Mouse (Mus musculus): ENCODE measurements at regions not wholly inside any gene's neighbourhood (a gene's known extent, or its start where the extent isn't known, plus 50 kb on each side); places are given as distances from the start of the nearest gene placed in this dataset.

DNA sequence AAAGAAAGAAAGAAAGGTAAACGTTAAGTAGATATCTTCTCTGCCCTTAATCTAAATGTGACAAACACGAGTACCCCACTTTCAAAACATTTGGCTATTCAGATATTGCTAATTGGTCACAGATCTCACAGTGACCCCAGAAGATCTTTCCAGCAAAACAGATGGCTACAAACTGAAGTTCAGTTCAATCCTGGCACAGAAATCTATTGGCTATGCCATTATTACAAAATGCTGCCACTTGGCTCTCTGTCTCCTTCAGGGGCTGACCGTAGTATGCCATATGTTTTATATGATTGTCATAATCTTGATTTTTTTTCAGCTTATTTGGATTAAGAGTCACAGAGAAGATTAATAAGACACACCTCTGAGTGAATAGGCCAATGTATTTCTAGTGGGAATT is 873.2 kb downstream of the Slc22a22 start:
- DNase-seq = no peak

DNA sequence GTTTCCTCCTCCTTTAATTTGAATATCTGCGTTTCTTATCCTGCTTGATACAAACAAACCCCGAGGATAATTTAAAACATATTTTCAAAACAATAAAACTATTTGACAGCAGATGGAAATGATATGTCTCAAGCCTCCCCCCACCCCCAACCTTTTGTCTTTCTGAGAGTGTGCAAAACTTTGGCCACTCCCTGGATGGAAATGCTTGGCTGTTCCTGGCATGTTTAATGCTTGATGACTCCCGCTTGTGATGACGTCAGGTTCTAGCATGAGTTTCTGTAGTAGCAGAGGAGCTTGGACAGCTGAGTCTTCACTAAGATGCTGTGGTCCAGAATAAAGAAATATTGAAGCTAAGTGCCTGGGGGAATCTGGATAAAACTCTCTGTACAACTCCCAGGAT is 884.8 kb downstream of the Slc22a22 start:
- no peak for DNase-seq

DNA sequence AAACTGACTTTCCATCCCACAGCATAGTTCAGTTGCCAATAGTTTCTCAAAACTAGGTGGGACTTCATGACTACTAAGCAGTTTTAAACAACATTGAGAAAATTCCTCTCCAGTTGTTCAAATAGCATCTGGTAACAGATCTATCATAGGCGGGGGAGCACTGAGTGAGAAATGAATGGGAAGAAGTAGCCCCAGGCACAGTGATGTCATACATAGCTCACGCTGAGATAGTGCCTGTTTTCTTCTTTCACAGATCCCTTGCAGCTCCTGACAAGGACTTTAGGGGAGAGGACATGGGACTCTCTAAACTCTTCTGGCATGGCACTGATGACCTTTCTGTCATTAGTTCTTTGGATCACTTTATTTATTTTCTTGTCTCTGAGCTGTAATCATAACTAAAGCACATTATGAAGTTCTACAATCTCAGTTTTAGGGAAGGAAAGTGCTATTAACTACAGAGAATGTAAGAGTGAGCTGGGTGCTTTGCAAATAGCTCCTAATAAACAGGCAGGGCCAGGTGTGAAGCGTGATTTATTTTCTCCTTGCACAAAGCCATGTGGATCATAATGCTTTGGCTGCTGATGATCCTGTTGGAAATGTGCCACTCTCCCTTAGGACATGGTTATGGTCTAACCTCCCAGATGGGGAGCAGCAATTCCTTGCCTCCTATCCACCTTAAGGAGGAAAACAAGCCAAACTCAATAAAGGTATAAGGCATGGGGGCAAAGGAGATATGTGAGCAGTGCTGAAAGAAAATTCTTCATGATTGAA is 896.5 kb downstream of the Slc22a22 start:
- no peak for DNase-seq

DNA sequence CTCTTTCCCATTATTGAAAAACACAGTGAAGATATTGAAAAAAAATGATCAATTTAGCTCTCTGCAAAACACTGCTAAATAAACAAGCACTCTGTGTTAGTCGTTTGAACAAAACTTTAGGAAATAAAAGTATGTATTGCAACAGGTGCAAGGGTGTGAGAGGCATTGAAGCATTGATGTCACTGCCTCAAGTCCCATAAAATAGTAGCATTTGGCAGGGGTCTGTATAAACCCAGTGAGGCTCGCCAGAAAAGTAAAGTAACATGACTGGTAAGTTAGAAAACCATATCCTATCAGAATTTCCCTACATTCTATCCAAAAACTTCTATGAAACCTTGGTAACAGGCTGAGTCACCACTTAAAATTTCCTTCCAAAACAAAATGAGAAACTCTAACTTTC is 914.2 kb downstream of the Slc22a22 start:
- DNase-seq = no peak

DNA sequence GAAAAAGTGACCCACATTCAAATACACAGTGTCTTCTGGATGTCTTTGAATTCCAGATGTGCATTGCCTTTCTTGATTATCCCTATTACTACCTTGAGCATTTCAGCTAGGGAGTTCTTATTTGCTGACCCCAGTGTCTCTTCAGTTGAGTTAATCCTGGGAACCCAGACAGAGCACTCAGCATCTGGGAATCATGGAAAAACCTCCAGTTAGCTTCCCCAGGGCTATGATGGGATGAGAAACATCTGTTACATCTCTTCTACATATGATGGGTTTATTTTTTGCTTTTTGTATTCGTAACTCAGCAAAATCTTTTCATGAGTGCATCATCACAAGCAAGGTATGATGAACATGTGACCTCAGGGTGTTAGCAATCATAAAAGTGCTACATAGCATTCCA is 914.6 kb downstream of the Slc22a22 start:
- no peak for DNase-seq

DNA sequence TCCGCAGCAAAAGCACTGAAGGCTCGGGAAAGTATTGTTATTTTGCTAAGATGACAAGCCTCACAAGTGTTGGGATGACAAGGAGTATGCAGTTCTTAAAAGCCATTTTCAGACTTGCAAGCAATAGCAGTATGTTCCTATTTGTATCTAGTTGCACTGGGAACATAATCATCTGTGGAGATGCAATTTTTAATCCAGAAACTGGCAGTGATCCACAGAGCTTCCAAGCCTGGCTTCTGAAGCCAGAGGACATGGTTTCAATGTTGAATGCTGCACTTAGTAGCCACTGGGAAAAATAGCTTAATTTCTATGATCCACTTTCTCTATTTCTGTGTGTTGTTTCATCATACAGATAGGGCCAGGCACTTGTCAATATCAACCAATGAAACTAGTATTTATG is 915.3 kb downstream of the Slc22a22 start:
- no peak for DNase-seq

DNA sequence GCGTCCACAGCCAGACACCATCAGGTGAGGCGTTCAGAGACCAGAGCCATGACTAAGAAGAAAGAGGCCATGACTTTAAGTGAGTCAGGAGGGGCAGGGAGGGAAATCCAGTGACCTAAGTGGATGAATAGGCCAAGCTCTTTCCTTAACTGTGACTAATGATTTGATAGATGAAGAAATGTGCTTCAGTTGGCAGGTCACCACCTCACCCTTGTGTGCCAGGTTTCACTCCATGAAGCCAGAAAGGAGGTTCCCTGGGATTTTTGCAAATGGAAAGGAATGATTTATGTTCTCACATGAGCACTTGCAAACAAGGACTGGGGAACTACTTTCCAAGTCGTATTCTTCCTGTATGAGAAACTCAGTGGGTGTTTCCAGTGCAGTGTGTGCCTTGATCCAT is 923.0 kb downstream of the Slc22a22 start:
- DNase-seq = peak; percentile 39

DNA sequence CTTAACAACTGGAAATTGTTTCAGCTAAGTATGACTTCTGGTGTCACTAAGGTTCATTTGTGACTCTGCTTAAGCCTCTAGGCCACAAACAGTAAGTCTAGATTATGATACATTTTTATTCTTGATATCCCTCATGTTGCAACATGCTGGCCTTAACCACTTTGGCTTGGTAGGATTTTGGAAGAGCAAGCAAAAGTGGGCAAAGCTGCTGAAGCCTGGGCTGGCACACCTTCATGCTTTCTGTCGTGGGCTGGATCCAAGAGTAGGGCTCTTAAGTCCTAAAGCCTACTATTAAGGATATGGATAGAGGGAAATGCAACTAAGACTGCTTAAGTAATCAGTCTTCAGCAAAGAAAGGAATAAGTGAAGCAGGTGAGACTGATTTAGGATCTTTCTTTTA is 923.6 kb downstream of the Slc22a22 start:
- DNase-seq = no peak

DNA sequence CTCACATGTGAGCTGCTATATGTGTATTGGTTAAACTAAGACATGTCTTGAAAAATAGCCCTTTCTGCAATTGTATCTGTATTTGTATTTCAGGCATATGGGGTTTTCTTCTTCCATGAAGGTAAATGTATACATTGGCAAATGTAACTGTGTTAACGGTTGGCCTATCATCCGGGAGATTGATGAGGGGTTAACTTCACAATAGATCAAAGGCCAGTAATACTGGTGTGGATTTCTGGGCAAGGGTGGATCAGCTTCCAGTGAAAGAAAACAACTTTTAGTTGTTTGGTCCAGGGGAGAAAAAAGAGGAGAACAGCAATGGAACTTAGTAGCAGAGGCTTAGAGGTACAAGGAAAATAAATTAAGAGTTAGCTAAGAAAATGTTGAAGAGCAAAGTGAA is 945.9 kb downstream of the Slc22a22 start:
- DNase-seq = no peak

DNA sequence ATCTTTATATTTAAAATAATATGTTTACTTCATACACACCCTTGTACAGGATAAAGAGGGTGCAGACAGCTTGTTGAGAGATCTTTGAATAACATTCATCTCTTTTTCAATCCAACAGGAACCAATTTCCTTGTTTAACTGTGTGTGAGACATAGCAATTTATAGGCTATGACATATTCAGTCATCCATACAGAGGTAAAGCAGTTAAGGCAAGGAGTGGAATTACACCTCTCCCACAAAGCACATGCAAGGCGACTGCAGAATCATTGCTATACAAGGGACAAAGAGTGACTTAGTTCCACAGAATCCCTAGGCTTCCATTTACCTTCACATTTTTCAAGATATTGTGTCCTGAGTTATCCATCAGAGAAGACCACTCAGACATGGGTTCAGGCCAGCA is 959.0 kb downstream of the Slc22a22 start:
- DNase-seq = no peak

DNA sequence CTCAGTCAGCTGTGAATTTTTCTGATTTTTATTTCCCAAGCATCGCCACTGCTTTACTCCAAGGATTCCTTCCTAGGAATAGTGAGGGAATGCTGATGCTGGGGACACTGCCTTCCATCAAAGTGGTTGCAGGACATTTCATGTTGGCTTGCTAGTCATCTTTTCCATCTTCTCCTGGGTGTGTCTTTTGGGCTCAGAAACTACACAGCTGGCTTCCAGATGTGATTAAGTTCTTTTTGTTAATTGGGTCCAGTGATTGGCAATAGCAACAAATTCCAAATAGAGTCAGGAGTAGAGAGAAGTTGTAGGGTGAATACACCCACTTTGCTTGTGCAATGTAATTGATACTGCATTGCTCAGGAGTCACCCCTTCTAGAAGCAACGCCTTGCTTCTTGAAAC is 961.3 kb downstream of the Slc22a22 start:
- DNase-seq = no peak

DNA sequence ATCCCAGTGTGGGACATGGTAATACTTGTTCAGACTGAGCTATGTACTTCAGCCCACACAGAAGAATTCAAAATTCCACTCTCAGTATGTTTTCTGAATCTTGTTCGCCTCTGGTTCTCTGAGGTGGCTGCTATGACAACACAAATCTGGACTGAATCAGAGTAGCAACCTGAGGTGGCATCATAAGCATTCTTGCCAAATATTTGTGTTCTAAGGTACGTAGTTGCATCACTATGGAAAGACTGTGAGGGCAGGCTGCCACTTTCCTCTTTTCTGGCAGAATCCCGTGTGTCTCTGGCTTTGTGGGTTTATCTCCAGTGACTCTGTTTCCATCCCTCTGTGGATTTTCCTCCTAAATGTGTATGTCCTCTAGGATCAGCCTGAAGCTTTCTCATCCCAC is 978.7 kb downstream of the Slc22a22 start:
- no peak for DNase-seq

DNA sequence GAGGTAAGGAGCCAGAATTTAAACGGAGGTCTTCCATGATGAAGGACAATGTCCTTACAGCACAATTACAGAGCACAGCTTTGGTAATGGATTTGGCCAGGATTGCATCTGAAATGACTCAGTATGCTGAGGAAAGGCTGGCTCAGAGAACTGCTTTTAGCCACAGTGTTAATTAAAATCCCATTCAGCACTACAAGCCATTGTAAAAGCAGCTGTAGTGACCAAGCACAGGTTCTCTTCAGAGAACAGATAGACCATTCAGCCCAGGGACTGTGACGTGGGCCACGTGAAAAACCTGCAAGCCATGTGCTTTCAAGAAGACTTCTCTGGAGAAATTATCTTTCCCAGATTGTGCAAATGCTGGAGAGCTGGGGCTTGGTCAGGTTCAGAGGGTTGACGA is 979.7 kb downstream of the Slc22a22 start:
- no peak for DNase-seq

DNA sequence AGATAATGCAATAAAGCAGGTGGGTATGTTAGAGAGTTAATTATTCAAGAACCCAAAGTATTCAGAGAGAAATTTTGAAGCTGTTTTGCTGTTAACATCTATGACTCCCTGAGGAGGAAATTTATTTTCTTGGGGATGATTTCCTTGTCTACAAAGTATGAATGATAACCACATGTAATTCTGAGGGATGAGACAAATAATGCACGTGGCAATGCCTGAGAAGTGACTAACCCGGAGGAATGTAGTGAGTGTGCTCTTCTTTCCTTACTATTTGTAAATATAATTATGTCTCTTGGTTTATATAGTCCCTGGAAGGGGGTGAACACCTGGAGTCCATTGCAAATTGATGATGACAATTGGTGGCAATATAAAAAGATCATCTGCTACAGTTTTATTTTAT is 981.1 kb downstream of the Slc22a22 start:
- DNase-seq = no peak

DNA sequence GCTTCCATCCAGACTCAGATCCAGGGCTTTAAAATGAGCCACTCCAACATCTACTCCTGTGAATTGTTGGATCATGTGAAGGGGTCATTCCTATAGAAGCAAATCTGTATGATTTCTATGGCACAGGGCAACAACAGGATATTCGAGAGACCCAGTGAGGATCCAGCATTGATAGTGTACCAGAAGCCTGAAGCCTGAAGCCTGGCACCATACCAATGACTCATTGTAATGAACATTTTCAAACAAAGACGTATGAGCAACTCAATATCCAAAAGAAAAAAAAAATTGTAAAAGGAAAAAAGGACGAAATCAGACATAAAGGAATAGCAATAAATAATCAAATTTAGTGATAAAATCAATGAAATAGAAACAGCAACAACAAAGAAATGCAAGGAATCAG is 991.5 kb downstream of the Slc22a22 start:
- no peak for DNase-seq

DNA sequence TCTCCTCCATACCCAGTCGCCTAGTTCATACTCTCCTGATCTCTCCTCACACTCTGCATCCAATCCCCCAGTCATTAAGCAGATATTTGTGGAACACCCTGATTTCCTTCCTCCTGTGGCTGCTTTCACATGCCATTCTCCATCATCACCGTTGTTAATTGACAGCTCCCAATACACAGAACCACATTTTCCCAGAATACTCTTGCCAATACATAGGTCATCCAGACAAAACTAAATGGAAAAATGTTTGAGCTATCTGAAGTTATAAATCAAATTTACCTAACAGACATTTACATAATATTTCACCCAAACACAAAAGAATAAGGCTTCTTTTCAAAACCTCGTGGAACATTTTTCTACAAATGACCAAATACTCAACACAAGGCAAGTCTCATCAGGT is 992.7 kb downstream of the Slc22a22 start:
- no peak for DNase-seq

DNA sequence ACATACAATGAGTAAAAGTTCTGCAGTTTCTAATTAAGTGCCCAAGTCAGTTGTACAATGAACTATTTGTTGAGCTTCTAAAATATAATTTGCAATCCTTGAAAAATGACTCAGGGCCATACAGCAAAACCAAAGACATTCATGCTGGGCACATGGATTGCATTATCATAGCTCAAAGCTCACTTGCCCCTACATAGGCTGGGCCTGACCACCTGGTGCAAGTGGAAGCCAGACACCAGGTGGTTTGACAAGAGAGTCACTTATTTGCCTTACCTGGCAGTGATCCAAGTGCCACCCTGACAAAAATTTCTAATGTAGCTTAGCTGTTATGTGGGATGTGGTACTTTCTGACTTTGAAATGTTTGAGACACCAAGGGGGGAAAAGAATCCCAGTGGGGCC is 997.7 kb downstream of the Slc22a22 start:
- no peak for DNase-seq

DNA sequence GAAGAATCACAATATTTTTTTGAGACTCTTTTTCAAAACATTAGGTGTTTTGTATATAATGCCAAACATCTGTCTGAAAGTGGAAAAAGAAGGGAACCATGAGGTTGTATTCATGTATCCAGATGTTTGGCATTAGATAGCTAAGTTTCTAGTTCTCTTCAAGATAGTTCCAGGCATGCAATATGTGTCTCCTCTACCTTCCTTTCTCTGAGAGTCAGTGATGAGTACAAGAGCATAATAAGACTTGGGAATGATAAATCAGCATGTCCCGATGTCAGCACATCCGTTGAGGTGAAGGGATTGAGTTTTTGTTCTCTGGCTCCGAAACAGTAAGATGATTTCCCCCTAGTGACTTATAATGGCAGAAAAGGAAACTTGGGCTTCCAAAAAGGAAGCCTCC is 998.4 kb downstream of the Slc22a22 start:
- DNase-seq = no peak

DNA sequence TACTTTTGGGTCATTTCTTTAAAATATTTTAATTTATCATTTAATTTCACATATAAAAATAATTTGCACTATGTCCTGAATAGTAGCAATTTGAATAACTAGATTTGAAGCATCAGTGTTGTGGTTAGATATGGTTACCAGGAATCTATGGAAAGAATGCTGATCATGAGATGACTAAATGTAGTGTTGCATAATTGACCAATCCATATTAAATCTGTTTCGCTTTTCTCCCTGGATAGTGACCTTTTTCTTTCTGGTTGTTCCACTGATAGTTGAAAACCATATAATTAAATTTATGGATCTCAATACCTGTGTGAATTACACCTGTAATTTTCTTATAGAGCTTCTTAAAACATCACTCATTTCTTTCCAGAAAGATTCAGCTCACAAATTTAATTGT is 1003.7 kb downstream of the Slc22a22 start:
- DNase-seq = no peak

DNA sequence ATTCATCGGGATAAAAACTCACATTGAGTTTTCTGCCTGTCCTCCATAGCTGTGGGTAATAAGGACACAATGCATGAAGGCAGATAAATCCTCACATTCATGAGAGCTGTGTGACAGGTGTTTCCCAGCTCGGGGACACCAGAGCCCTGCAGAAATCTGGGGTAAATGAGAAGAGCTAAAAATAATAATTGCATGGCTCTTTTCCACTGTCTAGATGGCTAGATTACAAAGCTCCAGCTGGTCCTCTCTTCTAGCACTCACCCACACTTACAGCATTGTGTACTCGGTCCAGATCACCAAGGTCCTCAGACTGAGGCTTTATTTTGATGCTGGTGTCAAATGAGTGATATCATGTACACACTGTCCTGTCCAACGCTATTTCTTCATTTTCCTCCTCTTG is 1025.5 kb downstream of the Slc22a22 start:
- no peak for DNase-seq

DNA sequence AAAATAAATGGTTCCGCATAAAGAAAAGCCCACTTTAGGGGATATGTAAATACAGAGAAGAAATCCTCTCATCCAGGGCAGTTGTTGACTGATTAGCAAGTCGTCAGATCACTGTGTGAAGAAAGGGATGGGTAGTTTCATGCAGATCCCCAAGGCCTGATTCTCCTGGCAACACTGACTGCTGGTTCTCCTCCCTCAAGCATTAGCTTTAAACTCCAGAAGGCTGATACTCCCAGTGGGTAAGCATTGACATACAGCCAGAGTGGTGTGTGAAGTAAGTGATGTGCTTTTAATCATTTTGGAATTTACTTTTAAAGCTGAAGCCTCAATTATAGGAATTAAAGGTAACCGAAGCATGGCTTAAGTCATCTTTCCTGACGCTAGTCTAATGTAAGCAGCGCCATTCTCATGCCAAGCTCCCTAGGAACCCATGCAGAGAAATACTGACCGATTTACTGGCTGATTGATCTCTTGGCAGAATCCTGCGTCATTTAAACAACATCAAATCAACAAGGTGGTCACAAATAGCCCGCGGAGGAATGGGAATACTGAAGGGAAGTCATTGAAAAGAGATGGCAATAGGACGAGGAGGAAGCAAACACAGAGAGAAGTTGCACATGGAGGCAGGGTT is 1029.3 kb downstream of the Slc22a22 start:
- DNase-seq = no peak

DNA sequence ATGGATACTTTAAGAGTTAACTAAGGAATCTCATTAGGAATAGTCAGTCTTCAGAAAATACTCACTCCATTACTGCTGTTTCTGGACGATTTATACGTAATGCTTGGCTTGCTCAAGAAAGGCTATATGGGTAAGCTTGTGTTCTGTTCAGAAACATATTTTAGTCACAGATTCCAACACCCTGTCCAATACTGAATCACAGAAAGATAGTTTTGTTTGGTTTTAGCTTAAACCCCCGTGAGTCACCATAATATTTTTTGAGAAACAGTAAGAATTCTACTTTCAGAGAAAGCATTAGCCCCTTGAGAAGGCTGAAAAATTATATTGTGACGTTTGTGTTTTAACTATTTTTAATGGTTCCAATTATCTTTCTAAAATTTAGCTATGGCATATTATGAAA is 1037.3 kb downstream of the Slc22a22 start:
- DNase-seq = no peak

DNA sequence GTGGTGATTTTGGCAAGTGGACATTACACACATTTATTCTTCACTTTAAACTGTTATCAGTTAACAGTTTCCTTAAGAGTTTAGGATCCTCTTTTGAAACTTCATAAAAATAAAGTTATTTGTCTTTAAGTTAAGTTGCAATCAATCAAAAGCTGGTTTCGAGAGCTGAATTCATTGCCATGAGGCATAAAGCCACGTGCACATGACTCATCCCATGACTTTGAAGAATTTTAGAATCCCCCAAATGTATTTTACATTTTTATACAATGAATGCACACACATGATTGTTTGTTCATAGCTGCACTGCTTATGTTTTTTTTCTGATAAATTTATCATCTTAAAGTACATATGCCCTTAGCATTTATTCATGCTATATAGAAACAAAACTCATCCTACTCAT is 1039.1 kb downstream of the Slc22a22 start:
- DNase-seq = no peak

DNA sequence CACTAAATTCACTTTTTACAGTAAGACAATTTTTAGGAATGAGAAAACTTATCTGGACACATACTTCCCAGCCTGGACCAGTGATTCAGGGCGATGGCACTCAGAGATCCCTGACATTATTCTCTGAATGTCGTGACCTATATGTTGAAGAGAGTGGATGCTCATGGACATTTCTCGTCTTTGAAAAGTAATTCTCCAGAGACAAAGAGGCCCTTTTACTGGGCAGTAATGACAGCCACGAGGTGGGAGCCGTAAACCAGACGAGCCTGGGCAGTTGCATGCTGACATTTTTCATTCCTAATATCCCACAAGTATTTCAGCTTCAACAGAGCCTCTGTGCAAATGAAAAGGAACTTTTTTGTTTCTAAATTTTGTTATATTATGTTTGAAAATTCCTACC is 1041.3 kb downstream of the Slc22a22 start:
- no peak for DNase-seq

DNA sequence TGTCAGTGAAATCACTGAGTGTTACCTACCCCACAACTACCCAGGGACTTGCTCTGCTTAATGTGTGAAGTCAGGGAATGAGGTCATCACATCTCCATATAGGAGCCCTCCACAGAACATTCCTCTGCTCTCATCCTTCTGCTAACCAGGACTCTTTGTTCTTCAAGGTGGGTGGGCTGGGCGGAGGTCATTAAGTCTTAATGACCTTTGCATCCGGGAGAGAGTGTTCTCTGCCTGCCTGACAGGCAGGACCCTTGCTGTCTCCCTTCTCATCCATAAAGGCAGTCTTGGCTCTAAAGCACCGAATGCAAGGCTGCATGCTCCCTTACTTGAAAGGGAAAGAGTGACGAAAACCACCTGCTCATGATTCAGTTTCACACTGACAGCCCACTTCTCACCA is 1051.4 kb downstream of the Slc22a22 start:
- no peak for DNase-seq
